In genomic region chr11:119891601-119892215, GRCm38 (mm10) we compare ENCODE assay signal across 15 mouse cellular contexts. TPM values are rescaled to one million over a fixed set of nuclear protein-coding genes. Genes with fewer than 3 reads are reported as not detected.
A peak's percentile ranks its signal among the peaks of the same experiment; 100 is the strongest.
DNase-seq lines count a peak whose midpoint lies in the region; ATAC-seq lines count a peak whose summit lies in the region.
"Had no signal": no experiment of that assay in that cellular context is flagged by ENCODE, and none has a peak within 500 bp of the region (broad histone marks: within the 10 kb centered on the region; RNA-seq: fewer than 3 reads in every experiment).

No protein-coding gene starts in this region.

- peak; percentile 45; the same call in 1 of the 2 replicates for ATAC-seq in cerebellum, adult (ENCODE audit: insufficient number of reproducible peaks, low FRiP score, low TSS enrichment)
- ATAC-seq: CD4-positive, CD25-positive, alpha-beta regulatory T cell, adult 4 months; forebrain, embryonic 15.5 days; intestine, embryonic 16.5 days had no signal

- no peak for DNase-seq in cerebellum, postnatal 4 days (ENCODE audit: low spot score in 2 of 2)
- DNase-seq in cerebellum, adult 11-12 months: peak; percentile 73
- peak; percentile 67 for DNase-seq in cerebellum, adult 9-10 months
- peak; percentile 58 to 63 for DNase-seq in cerebellum, postnatal 25 days
- DNase-seq in natural killer cell, adult 2 months (ENCODE audit: low spot score in 2 of 2): no peak
- no peak for DNase-seq in lung, adult 18-20 months
- DNase-seq in gastrocnemius, postnatal 25 days: no peak
- DNase-seq: adrenal gland, adult 8-10 months; adrenal gland, postnatal 36 days; B cell, adult 2 months; heart, adult 2 months had no signal

RNA-seq across cellular contexts. Expression of gene Chmp6, which starts 21.5 kb away (rescaled TPM):
- total RNA-seq in gastrocnemius, postnatal 25 days (2021): 10 to 100 TPM; 25.6 to 28.2 TPM

RNA-seq across cellular contexts. Expression of gene Baiap2, which starts 50.9 kb away (rescaled TPM):
- total RNA-seq in gastrocnemius, postnatal 25 days (2021): 1 to 10 TPM; 2.2 to 3.4 TPM

Comparison
In these comparisons a context has a peak if more than half of its experiments do, and no peak if none do; other contexts are left out.
1. DNase-seq: peak in cerebellum, adult 11-12 months (single experiment), cerebellum, adult 9-10 months (single experiment) and cerebellum, postnatal 25 days (2 of 2); none in cerebellum, postnatal 4 days (0 of 2), natural killer cell, adult 2 months (0 of 2), lung, adult 18-20 months (0 of 2) and gastrocnemius, postnatal 25 days (single experiment).